Comparison of ENCODE assay signal across 19 mouse cellular contexts in the genomic region with DNA sequence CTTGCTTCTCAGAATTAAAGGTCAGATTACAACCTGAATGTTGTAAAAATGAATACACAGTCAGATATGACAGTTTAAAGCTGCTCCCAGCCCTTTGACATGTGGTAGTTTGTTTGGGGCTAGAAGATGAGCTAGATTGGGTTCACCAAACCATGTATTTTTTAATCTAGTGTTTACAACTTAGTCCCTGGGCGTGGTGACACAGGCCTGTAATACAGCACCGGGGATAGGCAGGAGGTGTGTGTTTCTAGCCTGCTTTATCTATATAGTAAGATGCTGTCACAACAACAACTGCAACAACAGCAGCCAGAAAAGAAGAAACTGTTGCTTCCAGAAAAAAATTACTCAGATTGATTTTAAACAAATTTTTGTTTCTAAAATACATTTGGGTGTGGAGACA. TPM values are rescaled to one million over a fixed set of nuclear protein-coding genes. Genes with fewer than 3 reads are reported as not detected.
"Had no signal": no experiment of that assay in that cellular context is flagged by ENCODE, and none has a peak within 500 bp of the region (broad histone marks: within the 10 kb centered on the region; RNA-seq: fewer than 3 reads in every experiment).

No protein-coding gene starts in this region.

- H3K27me3 ChIP-seq: lung, embryonic 15.5 days; megakaryocyte, embryonic 14.5 days; stomach, embryonic 15.5 days had no signal

- H3K9me3 ChIP-seq: lung, embryonic 15.5 days; megakaryocyte, embryonic 14.5 days; stomach, embryonic 15.5 days had no signal

- H3K4me3 ChIP-seq: layer of hippocampus, adult 2 months; left cerebral cortex, adult 2 months; lung, embryonic 15.5 days; megakaryocyte, embryonic 14.5 days; stomach, embryonic 15.5 days had no signal

- DNase-seq: kidney, adult 2 months; kidney, postnatal 25 days; layer of hippocampus, adult 9-11 months; lung, adult 18-20 months; midbrain, embryonic 14.5 days; thymus, adult 2 months; thymus, postnatal 25 days had no signal

- H3K9ac ChIP-seq: lung, embryonic 15.5 days; stomach, embryonic 15.5 days had no signal

- ATAC-seq: intestine, postnatal 0 days had no signal

- H3K4me2 ChIP-seq: lung, embryonic 15.5 days; midbrain, embryonic 11.5 days; stomach, embryonic 15.5 days had no signal

- H3K4me1 ChIP-seq: stomach, embryonic 15.5 days had no signal

- H3K27ac ChIP-seq: kidney, postnatal 0 days; layer of hippocampus, adult 2 months; left cerebral cortex, adult 2 months; lung, embryonic 15.5 days; stomach, embryonic 15.5 days had no signal

RNA-seq across cellular contexts. Expression of a gene that starts 38.2 kb away (rescaled TPM):
- total RNA-seq: layer of hippocampus, adult 2 months; left cerebral cortex, postnatal 36 days had no signal
- polyA plus RNA-seq: kidney, embryonic 14.5 days; limb, embryonic 11.5 days; midbrain, embryonic 11.5 days; midbrain, embryonic 14.5 days; neural tube, embryonic 14.5 days had no signal
